Mouse (Mus musculus) right cerebral cortex, postnatal 25 days (tissue): ENCODE results near the gene Plekhg5.

ENCODE experiments used
- DNase-seq: peaks from one replicate; pipeline ENCODE4 v3.0.0; 2022

Gene Plekhg5

DNA sequence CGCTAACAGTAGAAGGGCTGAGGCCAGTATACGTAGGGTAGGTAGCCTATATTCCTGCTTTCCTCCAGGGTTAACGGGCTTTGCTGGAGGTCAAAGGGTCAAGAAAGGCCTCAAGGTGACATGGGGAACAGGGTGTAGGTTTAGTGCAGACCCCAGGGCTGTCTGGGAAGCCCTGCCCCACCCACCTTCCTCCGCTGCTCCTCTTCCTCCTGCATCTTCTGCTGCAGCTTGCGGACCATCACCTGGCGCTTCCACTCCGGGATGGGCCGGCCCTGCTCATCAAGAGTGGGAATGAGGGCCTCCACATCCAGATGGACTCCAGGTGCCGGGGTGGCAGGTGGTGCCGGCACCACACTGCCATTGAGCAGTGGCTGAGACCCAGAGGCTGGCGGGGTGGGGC, 55.6 kb downstream of the Plekhg5 start:
- no peak for DNase-seq

DNA sequence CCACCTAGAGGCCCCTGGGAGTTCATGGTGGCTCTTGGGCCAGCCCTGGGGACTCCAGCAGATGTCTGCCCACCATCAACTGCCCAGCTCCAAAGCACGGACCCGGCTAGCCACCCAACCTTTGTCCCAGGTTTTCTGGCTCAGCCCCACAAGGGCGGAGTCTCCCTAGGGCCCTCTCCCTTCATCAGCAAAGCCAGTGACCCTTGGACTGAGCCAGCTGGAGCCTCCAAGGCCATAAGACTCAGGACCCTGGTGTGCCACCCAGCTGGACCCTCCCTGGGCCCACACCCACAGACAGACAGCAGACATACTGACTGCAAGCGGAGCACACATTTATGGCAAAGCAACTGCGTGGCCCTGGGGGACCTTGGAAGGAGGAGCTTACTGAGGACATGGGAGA, 56.5 kb downstream of the Plekhg5 start:
- no peak for DNase-seq

DNA sequence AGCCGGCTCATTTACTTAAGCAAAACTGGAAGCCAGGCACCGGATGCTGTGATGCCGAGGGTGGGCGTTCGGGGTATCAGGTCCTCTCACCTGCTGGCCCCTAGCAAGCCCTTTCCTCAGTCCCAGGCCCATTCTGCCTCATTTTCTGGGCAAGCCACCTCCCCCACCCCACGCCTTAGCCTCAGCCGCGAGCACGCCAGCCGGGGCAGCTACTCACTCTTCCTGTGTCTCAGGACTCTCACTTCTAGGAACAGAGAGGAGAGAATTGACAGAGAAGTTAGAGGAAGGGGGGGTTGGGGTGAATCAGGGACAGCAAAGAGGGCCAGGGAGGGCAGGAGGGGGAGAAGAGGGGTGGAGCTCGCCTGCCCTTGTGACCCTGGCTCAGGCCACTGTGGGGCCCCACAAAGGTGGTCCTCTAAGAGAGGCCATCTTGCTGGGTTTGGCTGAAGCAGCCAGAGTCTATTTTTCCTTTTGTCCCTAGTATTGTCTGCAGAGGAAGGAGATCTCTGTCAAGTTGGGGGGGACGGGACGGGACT, 57.2 kb downstream of the Plekhg5 start:
- DNase-seq: no peak

DNA sequence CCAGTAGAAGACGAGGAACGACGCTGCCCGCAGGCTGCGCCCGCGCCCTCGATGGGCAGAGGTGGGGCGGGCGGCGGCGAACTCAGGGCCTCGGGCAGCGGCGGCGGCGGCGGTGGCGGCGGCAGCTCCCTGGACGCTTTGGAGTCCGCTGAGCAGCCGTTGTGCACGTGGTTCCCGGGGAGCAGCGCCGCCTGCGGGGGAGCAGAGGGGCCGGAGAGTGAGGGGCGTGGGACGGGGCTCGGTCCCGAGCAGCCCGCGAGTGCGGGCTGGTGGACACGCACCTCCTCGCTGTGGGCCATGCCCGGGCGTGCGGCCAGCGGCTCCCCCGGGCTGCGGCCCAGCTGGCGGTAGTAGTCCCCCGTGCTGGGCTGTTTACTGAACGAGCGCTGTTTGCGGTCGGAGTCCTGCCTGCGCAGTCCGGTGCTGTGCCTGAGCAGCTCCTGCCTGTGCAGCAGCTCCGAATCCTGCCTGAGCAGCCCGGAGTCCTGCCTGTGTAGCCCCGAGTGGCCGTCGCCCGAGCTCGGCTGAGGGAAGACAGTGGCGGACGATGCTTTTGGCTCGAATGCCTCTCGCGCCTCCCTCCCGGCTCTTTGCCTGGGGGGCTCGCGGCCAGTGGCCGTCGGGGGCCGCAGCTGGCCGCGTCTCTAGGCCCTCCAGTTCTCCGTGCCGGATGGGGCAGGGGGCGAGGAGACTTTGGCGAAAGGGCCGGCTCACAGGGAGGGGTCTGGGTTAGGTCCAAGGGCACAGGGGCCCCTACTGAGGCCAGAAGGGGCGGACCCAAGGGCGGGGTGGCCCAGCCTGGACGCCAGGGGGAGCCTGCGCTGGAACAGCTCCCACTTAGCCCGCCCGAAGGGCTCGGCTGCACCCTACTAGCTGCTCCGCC, 58.7 kb downstream of the Plekhg5 start:
- peak; percentile 58 for DNase-seq

DNA sequence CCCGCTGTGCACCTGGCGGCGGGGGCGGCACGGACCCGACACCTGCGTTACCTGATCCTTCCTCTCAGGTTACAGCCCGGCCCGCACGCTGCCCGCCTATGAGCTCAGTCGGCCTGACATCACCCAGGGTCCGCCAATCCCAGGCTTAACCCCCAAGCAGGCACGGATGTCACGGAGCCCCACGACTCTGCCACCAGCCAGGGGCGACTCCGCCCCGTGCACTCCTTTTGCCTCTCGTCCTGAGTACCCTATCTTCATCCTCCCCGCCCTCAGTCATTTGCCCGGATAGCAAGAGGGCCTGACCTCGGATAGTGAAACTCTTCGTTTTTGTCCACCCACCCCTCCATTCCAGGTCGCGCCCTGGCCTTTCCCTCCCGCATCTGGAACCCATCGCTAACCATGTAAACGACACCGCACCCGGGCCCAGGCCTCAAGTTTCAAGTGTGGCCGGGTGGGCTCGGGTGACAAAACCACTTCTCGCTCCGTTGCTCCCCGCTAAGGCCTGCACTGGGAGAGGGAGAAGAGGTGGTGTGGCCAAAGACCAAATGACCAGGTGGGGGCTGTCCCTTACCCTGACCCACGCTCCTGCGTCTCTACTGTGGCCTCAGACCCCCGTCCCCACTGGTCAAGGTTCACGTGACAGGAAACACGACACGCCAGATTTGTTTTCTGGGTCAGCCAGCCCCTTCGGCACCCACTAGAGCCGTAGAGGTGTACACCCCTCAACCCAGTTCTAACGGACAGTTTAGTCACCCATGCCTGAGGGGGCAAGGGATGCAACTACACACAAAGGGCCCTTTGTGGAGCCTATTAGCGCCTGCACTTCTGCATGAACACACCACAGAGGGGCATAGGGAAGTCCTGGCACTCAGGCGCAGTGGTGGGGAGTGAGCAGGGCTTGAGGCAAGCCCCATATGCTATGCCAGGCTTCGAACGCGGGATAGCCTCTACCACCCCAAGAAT, 59.8 kb downstream of the Plekhg5 start:
- DNase-seq: no peak

DNA sequence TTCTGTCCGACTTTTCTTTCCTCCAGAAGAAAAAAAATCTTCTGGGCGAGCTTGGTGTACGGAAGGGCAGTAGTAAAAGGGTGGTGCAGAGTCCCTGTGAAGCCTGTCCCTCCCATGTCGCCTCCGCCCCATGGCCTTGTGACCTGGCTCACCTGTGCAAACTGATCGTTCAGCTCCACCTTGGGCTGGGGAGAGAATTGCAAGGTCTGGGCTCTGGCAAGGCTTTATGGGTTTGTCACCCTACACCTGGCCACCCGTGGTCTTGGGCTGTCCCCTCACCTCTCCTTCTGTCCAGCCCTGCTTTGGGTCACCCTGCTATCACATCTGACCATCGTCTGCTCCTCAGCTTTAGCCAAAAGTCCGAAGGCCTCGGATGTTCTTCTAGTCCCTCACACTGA, 60.5 kb downstream of the Plekhg5 start:
- DNase-seq: no peak

DNA sequence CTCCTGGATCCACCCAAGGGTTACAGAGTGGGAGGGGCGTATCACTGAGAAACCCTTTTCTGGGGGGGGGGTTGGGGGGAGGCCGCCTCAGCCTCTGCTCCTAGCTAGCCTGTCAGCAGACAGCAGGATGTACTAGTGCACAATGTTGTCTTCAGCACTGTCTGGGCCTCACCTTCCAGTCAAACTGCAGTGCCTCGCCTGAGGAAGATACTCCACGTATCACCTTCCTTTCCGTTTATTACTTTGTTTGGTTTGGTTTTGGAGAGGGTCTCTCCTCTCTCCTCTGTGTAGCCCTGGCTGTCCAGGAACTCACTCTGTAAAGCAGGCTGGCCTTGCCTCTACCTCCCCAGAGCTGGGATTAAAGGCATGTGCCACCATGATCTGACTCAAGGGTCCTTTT, 60.9 kb downstream of the Plekhg5 start:
- DNase-seq: no peak

DNA sequence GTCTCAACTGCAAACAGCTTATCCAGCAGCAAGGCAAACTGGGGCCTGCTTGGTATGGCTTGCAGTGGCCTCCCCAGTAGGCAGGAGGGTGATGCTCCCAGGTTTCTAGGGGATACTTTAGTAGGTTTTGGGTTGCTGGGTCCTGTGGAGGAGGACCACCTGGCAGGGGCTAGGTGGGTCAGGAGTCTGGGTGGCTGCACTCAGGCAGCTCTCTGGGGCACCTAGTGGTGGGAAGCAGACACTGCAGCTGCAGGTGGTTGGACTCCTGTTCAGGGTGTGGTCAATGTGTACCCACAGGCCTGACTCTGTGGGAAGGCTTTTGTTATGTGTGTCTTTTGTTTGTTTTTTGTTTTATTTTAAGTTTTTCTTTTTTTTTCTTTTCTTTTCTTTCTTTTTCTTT, 62.2 kb downstream of the Plekhg5 start:
- peak; percentile 33 for DNase-seq

DNA sequence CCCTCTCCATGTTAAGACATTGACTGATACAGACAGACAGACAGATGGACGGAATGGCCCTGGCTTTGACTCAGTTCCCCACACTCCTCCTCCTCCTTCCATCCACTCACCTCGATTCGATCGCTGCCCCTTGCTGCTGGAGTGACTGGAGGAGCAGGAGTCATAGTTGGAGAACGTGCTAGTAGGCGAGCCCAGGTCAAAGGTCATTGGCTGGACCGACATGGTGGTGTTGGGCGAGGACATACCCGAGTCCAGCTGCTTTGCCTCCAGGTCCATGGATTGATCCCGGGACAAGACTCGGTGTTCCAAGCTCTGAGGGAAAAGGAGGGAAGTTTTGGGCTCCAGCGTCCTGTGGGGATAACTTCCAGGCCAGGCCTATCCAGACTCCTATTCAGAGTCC, 63.1 kb downstream of the Plekhg5 start:
- no peak for DNase-seq

DNA sequence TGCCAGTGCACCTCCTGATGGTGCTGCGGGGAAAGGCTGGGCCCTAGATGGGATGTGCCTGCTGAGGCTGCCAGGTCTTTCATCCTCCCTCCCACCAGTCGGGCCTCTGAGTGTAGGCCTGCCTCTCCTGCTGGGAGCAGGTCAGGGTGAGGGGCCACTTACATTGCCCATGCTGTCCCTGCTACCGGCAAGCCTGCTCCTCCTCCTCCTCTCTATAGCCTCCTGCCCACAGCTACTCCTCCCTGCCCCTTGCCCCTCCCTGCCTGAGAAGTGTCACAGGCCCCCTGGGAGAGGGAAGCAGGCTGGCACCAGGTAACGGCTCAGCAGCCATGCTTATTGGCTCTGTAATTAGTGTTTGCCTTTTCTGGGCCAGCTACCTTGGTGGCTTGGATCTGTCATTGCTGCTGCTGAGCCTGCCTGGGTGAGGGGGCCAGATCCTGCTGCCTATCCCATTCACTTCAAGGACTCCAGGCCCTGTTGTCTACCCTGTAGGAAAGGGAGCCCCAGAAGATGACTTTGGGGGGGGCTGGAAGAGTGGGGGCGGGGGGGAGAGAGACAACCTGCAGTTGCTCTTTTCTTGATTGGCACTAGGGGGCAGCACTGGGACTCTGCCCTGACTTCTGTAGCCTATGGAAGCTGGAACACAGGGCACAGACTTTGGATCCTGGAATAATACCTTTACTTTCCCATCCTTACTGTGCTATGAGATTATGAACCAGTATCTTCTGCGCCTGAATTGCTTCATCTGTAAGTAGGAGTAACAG, 64.0 kb downstream of the Plekhg5 start:
- no peak for DNase-seq

DNA sequence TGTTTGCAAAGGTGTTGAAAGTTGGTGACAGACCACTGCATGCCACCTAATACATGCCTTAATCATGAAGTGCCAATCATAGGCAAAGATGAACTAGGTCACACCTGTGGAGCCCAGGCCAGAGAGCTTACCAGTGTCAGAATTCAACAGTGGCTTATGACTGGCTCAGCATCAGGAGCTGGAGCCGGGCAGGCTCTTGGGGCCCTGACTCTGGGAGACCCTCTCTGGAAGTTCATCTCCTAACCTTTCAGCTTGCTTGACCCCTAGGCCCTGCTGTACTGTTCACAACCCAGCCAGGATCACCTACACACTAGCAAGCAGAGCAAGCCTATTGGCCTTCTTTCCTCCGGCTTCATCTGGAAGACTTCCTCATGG, 64.6 kb downstream of the Plekhg5 start:
- DNase-seq: no peak

DNA sequence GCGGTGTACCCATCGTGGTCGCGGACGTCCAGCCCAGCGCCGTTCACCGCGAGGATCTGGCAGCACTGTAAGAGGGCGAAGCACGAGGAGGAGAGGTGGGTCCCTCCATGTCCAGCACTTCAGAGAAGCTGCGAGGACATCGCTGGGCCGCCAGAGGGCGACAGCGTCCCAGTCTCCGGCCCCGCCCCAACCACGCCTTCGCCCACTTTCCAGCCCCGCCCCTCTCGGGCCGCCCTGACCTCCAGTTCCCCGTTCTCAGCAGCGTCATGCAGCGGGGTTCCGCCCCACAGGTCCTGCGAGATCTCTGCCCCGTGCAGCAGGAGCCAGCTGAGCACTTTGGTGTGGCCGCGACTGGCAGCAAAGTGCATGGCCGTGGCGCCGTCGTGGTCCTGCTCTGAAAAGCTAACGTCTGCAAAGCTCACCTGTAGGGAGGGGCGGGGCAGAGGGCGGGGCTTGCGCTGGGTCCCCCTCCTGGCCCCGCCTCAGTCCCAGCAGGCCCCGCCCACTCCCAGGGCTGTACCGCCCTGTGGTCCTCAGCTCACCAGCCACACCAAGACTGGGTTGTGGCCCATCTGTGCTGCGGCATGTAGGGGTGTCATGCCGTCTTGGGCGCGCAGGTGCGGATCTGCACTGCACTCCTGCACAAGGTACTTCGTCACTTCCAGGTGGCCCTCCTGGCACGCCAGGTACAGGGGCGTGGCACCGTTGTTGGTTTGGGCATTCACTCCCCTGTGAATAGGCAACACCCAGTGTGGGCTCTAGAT, 66.4 kb downstream of the Plekhg5 start:
- peak; percentile 79 for DNase-seq

DNA sequence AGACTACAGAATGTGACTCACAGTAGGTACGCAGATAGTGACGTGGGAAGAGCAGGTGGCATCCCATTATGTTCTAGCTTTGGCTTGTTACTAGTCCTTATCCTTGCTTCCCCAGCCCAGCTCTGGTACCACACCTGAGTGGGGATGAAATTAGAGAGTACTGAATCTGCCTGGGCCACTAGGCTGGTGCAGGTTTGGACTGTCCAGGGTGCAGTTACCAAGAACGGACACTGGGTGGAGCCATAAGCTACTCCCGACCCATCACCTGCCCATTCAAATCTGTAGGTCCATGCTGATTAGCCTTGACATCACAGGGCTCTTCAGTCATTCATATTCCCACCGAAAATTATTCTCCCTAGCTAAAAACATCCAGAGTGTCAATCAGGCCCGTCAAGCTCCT, 68.1 kb downstream of the Plekhg5 start:
- DNase-seq: no peak

DNA sequence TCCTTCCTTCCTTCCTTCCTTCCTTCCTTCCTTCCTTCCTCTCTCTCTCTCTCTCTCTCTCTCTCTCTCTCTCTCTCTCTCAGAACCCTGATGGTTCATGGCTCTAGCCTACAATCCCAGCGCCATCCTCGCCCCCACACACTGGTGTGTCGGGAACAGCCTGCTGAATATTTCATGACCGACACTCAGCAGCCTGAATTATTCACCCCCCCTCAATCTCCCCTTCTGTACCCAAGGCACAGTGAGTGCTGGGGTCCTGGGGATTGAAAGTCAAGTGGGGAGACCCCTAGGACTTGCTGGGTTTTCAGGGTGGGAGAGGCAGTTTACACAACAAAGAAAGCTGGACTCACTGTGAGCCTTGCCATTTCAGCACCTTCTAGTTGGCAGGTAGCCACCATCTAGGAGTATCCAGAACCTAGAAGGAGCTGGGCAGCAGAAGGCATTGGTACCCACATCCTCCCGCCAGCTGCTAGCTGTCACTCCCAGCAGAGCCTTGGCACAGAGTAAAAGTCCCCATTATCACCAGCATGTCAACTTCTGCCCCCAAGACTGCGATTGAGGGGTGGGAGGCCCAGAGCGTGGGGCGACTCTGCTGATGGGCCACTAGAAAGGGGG, 69.3 kb downstream of the Plekhg5 start:
- DNase-seq: peak; percentile 20

DNA sequence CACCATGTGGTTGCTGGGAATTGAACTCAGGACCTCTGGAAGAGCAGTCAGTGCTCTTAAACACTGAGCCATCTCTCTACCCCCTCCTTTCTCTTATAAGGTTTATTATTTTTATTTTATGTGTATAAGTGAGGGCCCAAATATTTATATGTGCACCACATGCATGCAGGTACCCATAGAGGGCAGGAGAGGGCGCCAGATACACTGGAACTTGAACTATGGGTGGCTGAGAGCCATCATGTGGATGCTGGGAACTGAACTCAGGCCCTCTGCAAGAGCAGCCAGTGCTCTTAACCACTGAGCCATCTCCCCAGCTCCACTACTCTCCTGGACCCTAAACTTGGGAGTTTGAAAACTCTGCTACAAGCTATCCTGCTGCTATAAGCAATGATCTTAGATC, 71.3 kb downstream of the Plekhg5 start:
- no peak for DNase-seq

DNA sequence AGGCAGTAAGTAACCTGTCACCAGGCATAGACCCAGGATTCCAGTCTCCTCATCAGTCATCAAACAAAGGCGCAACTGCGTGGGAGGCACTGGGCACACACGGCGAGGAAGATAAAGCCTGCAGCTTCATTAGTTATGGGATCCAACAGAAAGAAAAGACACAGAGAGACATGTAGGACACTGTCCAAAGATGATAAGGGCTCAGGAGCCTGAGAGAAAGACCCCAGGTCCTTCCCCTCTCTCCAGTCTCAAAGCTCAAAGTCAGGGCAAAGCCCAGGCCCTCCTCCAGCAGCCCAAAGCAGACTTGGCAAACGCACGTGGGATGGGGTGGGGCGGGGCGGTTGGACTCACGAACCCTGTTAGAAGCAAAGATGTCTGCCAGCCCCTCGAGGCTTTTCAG, 73.2 kb downstream of the Plekhg5 start:
- no peak for DNase-seq

DNA sequence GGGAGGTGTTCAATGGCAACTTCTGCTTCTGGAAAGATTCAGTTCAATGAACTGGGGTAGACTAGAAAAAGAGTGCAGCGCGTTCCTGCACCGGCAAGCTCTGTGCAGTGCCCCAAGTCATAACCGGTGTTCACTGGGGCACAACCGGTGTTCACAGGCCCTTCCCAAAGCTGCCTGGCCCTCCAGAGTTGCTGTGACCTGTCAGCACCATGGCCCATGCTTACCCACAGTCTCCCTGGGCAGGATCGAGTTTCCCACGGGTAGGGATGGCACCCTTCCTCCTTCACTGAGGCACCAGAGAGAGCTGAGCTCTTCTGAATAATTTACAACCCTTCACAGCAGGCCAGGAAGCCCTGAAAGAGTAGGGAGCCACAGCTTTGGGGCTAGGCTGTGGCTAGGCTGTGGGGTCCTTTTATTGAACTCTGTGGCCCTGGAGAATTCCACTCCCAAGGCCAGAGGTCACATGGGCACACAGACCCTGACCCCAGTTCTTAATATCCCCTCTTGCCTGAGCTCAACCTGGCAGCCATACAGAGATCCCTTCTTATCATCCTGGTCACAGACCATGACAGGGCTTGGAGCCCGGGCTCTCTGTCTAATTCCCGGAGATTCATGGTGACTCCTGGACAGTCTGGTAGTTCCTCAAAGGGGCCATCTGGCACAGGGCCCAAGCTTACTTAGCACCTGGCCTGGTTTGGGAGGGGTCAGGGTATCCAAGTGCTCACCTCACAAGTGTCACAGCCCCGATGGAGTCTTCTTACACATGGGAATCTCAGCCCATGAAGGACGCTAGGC, 73.9 kb downstream of the Plekhg5 start:
- DNase-seq: no peak

DNA sequence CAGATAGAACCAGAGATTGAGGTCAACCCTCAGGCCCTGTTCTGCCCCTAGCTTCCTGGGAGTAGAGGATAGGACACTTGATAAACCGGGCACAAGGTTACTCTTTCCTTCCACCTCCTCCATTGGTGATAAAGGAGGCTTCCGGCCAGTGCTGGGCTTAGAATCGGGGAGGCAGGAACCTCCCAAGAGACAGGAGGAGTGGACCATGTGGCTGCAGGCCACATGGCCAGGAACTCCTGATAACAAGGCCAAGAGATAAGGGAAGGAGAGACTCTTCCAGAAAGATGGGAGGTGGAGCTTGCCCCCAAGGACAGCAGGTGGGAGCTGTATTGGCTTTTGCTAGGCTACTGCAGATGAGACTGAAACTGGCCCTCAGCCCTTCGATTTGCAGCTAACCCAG, 78.2 kb downstream of the Plekhg5 start:
- DNase-seq: no peak

DNA sequence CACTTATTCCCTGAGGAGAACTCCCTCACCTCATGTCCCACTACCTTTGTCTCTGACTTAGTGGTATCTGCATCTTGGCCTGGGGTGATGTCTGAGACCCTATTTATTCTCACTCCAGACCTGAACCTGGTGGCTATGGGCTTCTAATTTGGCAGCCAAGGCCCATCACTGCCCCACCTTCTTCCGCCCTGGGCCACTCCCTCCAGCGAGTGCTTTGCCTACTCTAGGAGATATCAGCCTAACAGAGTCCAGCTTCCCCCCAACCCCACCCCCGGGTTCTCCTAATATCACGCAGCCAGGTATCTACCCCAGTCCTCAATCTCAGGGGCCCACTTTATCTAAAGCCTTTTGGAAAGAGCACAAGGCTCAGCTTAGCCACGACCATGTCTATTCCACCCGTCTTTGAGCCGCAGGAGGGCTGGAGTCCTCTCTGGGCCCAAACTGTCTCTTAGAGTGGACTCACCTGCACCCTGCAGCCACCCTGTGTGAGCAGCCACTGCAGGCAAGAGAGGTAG, 79.2 kb downstream of the Plekhg5 start:
- DNase-seq: no peak

DNA sequence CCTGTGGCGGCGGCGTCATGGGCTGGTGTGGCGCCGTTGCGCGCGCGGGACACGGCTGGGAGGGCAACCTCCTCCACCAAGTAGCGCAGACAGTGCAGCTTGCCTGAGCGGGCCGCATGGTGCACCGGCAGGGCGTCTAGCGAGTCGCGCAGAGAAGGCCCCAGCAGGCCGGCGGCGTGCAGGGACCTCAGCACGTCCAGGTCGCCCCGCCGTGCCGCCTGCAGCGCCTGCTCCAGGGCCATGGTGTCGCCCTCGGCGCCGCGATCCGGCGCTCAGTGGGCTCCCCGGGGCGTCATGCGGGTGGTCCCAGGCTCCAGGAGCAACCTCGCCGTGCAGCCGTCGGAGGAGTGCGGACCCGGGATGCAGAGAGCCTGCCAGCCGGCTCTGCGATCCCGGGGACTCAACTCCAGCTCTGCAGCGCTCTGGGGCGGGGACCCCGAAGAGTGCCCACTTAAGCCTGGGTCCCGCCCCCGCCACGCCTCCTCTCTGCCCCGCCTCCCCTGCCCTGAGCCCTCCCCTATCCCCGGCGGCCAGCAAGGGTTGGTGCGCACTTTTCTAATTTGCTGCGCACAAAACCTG, 79.8 kb downstream of the Plekhg5 start, which contains the start of gene Espn:
Espn (minus strand) TSS at position 406 of the 579 bp plus-strand sequence.
- no peak for DNase-seq
